Mouse (Mus musculus): Measurements from ENCODE around the gene Plscr2.

GRCm38 (mm10) chr9:92309077-92309476 is 33.7 kb downstream of the Plscr2 start, which contains the start of gene 1700057G04Rik:
- TF ChIP-seq CTCF (IDR thresholded peaks at IDR 0.05; ENCODE audit: borderline replicate concordance, insufficient read depth, low read length) (no peak), POLR2A (IDR thresholded peaks at IDR 0.05; ENCODE audit: low read depth, low read length) (no peak)

All from embryonic fibroblast, embryonic 13.5 days (primary cell).